Mouse (Mus musculus) MEL (cell line): ENCODE data around the gene Itgb6. TPM values are rescaled to one million over a fixed set of nuclear protein-coding genes. Genes with fewer than 3 reads are reported as not detected.

Source experiments
- DNase-seq: peaks from one replicate; pipeline ENCODE4 v3.0.0; 2011; ENCODE audit warnings: low read depth, low spot score
- H3K27ac ChIP-seq: 2 replicates; pipeline ENCODE4 v1.5.1; 2012; ENCODE audit warnings: low read depth, mild to moderate bottlenecking, control low read depth, low read length, moderate library complexity; ENCODE audit not compliant: control insufficient read depth
- H3K27me3 ChIP-seq, 2 experiments: fragments of 150-350 bp in 1 of 2; sonication (generic) in 1 of 2; 2 replicates each; pipeline ENCODE4 v1.6.1; 2012; ENCODE audit warnings: low read length in 2 of 2, mild to moderate bottlenecking in 2 of 2, improper control_type of control experiment in 1 of 2, moderate library complexity in 1 of 2; ENCODE audit not compliant: insufficient read depth in 2 of 2, control insufficient read depth in 1 of 2
- H3K36me3 ChIP-seq, 2 experiments: 2 replicates each; pipeline ENCODE4 v1.6.1; 2012 to 2014; ENCODE audit warnings: low read length in 2 of 2, improper control_type of control experiment in 1 of 2, inconsistent platforms in 1 of 2, mild to moderate bottlenecking in 1 of 2; ENCODE audit not compliant: insufficient read depth in 2 of 2, control insufficient read depth in 1 of 2
- H3K4me1 ChIP-seq, 2 experiments: fragments of 150-350 bp in 1 of 2; sonication (generic) in 1 of 2; 2 replicates each; pipeline ENCODE4 v1.6.1; 2012; ENCODE audit warnings: low read length in 2 of 2, improper control_type of control experiment in 1 of 2, mild to moderate bottlenecking in 1 of 2; ENCODE audit not compliant: insufficient read depth in 2 of 2, control insufficient read depth in 1 of 2
- H3K4me3 ChIP-seq, 2 experiments: fragments of 150-350 bp in 1 of 2; sonication (generic) in 1 of 2; 2 replicates each; pipeline ENCODE4 v1.5.1; 2012; ENCODE audit warnings: low read depth in 2 of 2, low read length in 2 of 2, mild to moderate bottlenecking in 2 of 2, moderate library complexity in 2 of 2, control low read depth in 1 of 2, improper control_type of control experiment in 1 of 2; ENCODE audit not compliant: control insufficient read depth in 1 of 2, insufficient read depth in 1 of 2
- H3K79me2 ChIP-seq: 2 replicates; pipeline ENCODE4 v1.6.1; 2012; ENCODE audit warnings: mild to moderate bottlenecking, low read length, moderate library complexity; ENCODE audit not compliant: control insufficient read depth, poor library complexity, insufficient read depth
- H3K9ac ChIP-seq: 2 replicates; pipeline ENCODE4 v1.6.1; 2012; ENCODE audit warnings: low read depth, mild to moderate bottlenecking, control low read depth, low read length, moderate library complexity; ENCODE audit not compliant: control insufficient read depth, poor library complexity, severe bottlenecking
- H3K9me3 ChIP-seq: fragments of 150-350 bp; sonication (generic); replicated peaks from 2 replicates; pipeline ENCODE4 v1.6.1; 2012; ENCODE audit warnings: mild to moderate bottlenecking, low read length, improper control_type of control experiment, moderate library complexity; ENCODE audit not compliant: insufficient read depth
- CHD1 ChIP-seq: IDR thresholded peaks from 2 replicates; pipeline ENCODE4 v1.6.1; 2012; ENCODE audit warnings: low read depth, mild to moderate bottlenecking, inconsistent platforms, low read length, improper control_type of control experiment
- CTCF ChIP-seq, 3 experiments: IDR thresholded peaks in 2 of 3; conservative IDR thresholded peaks in 1 of 3; 2 replicates each; pipeline ENCODE4 v1.5.1; 2011 to 2012; ENCODE audit warnings: low read length in 3 of 3, low read depth in 2 of 3, mild to moderate bottlenecking in 2 of 3, improper control_type of control experiment in 1 of 3, inconsistent platforms in 1 of 3, mixed read lengths in 1 of 3, moderate library complexity in 1 of 3; ENCODE audit not compliant: control insufficient read depth in 1 of 3, insufficient read depth in 1 of 3, poor library complexity in 1 of 3, severe bottlenecking in 1 of 3
- ELF1 ChIP-seq: IDR thresholded peaks from 2 replicates; pipeline ENCODE4 v1.6.1; 2014; ENCODE audit warnings: low read depth, mild to moderate bottlenecking, inconsistent platforms, low read length, improper control_type of control experiment, moderate library complexity
- JUND ChIP-seq: IDR thresholded peaks from 2 replicates; pipeline ENCODE4 v1.6.1; 2011; ENCODE audit warnings: low read depth, mild to moderate bottlenecking, improper control_type of control experiment, low read length
- KAT2A ChIP-seq: conservative IDR thresholded peaks from 2 replicates; pipeline ENCODE4 v1.6.1; 2012; ENCODE audit warnings: low read depth, low read length, improper control_type of control experiment, inconsistent platforms
- MAZ ChIP-seq: IDR thresholded peaks from 2 replicates; pipeline ENCODE4 v1.6.1; 2012; ENCODE audit warnings: low read depth, mild to moderate bottlenecking, inconsistent platforms, low read length, improper control_type of control experiment
- MEF2A ChIP-seq: IDR thresholded peaks from 2 replicates; pipeline ENCODE4 v1.6.1; 2014; ENCODE audit warnings: low read depth, mild to moderate bottlenecking, inconsistent platforms, low read length, improper control_type of control experiment; ENCODE audit not compliant: poor library complexity, insufficient replicate concordance, severe bottlenecking; ENCODE audit errors: extremely low read depth
- MYC ChIP-seq: IDR thresholded peaks from 2 replicates; pipeline ENCODE4 v1.6.1; 2011; ENCODE audit warnings: low read depth, mild to moderate bottlenecking, low read length, improper control_type of control experiment, moderate library complexity
- NELFE ChIP-seq: IDR thresholded peaks from 2 replicates; pipeline ENCODE4 v1.6.1; 2011; ENCODE audit warnings: low read depth, low read length, improper control_type of control experiment
- POLR2AphosphoS5 ChIP-seq: IDR thresholded peaks from 2 replicates; pipeline ENCODE4 v1.6.1; 2012; ENCODE audit warnings: low read depth, borderline replicate concordance, mild to moderate bottlenecking, inconsistent platforms, low read length, moderate library complexity, mixed read lengths
- RAD21 ChIP-seq: IDR thresholded peaks from 2 replicates; pipeline ENCODE4 v1.6.1; 2011; ENCODE audit warnings: mild to moderate bottlenecking, low read depth, low read length, improper control_type of control experiment
- SMC3 ChIP-seq: IDR thresholded peaks from 2 replicates; pipeline ENCODE4 v1.6.1; 2011; ENCODE audit warnings: low read depth, low read length, improper control_type of control experiment
- TCF12 ChIP-seq: IDR thresholded peaks from 2 replicates; pipeline ENCODE4 v1.6.1; 2014; ENCODE audit warnings: low read depth, mild to moderate bottlenecking, inconsistent platforms, low read length, improper control_type of control experiment, moderate library complexity
- USF1 ChIP-seq: IDR thresholded peaks from 2 replicates; pipeline ENCODE4 v1.6.1; 2014; ENCODE audit warnings: low read depth, mild to moderate bottlenecking, inconsistent platforms, low read length, improper control_type of control experiment, moderate library complexity
- USF2 ChIP-seq, 2 experiments: IDR thresholded peaks; 2 replicates each; pipeline ENCODE4 v1.6.1; 2011 to 2012; ENCODE audit warnings: improper control_type of control experiment in 2 of 2, low read length in 2 of 2, borderline replicate concordance in 1 of 2, inconsistent platforms in 1 of 2, low read depth in 1 of 2, mild to moderate bottlenecking in 1 of 2; ENCODE audit not compliant: insufficient read depth in 1 of 2
- ZKSCAN1 ChIP-seq: IDR thresholded peaks from 2 replicates; pipeline ENCODE4 v1.6.1; 2012; ENCODE audit warnings: low read depth, mild to moderate bottlenecking, inconsistent platforms, low read length, improper control_type of control experiment, moderate library complexity
- ZMIZ1 ChIP-seq: IDR thresholded peaks from 2 replicates; pipeline ENCODE4 v1.6.1; 2012; ENCODE audit warnings: low read depth, mild to moderate bottlenecking, inconsistent platforms, low read length, improper control_type of control experiment, moderate library complexity
- polyA plus RNA-seq, 2 experiments: library from polyadenylated mRNA; stranded (reverse) in 1 of 2; unstranded in 1 of 2; fragments of >175 nt in 1 of 2; fragments of >200 nt in 1 of 2; gene quantifications; 2 replicates each; pipeline versions ENCODE4 v1.2.1 to v1.2.4; 2012; ENCODE audit warnings: low replicate concordance in 2 of 2, low read depth in 1 of 2; ENCODE audit not compliant: insufficient read length in 2 of 2, insufficient read depth in 1 of 2, missing spikeins in 1 of 2
- total RNA-seq: library from RNA; depleted of rRNA; stranded (reverse); fragments of 300-350 nt; gene quantifications from 2 replicates; pipeline ENCODE4 v1.2.3, GENCODE M21; 2012

The Itgb6 gene
- total and polyA plus RNA-seq, 3 experiments: not detected

DNA sequence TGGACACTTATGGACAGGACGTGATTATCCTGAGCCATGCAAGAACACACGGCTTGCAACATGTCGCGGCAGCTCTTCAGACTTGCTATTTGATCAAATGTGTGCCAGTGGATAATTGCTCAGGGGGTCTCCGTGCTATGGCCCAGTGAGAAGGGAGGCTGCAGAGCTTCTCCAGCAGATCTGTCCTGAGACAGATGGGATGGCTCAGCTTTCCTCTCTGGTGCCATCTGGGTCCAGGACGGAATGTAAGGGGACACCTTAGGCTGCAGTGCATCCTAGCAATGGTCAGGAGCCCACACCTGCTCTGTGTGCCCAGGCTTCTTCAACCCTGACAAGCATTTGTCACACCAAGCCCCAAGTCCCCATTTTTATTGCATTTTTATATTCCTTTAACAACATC, 75.9 kb downstream of the Itgb6 start:
- Histone ChIP-seq H3K27me3 (no peaks in the 10 kb centered on the region), H3K4me1 (no peaks in the 10 kb centered on the region), H3K9ac (no peak overlapping the region), H3K36me3 (no peaks in the 10 kb centered on the region), H3K4me3 (no peak overlapping the region), H3K79me2 (no peaks in the 10 kb centered on the region), H3K9me3 (no peaks in the 10 kb centered on the region), H3K27ac (no peak overlapping the region)
- no peak for TF ChIP-seq USF1
- no peak for TF ChIP-seq ZKSCAN1
- no peak for TF ChIP-seq TCF12
- TF ChIP-seq CHD1: no peak
- no peak for TF ChIP-seq JUND
- no peak for TF ChIP-seq ELF1
- DNase-seq: no peak

DNA sequence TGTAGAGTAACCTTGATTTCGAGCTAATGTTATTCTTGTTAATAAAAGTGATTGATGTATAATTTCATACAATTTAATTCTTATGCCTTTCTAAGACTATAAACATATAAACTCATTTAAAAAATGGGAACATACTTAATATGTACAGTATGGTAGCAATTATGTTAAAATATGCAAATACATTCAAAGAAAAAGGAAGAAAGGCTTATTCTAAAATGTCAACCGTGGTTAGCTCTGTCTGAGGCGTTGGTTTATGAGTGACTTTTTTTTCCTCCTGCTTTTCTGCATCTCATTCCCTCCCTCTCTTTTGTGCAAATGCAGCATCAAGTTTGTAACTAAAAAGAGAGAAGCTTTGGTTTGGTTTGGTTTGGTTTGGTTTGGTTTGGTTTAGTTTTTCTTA, 79.0 kb downstream of the Itgb6 start:
- no peaks in the 10 kb centered on the region for H3K79me2 ChIP-seq
- H3K4me1 ChIP-seq: no peaks in the 10 kb centered on the region
- no peaks in the 10 kb centered on the region for H3K27me3 ChIP-seq
- DNase-seq: no peak
- no peak overlapping the region for H3K4me3 ChIP-seq
- TF ChIP-seq USF1 (no peak), POLR2AphosphoS5 (no peak), NELFE (no peak), ZKSCAN1 (no peak), MEF2A (no peak), RAD21 (no peak), SMC3 (no peak), MYC (no peak), KAT2A (no peak), JUND (no peak), USF2 (IDR thresholded peaks at IDR 0.05; ENCODE audit: borderline replicate concordance in 1 of 2, insufficient read depth in 1 of 2, low read depth in 1 of 2, low read length in 2 of 2) (no peak), MAZ (no peak), CTCF (IDR thresholded peaks at IDR 0.05 in 2 of 3, conservative IDR thresholded peaks at IDR 0.05 in 1 of 3; ENCODE audit: control insufficient read depth in 1 of 3, insufficient read depth in 1 of 3, low read depth in 2 of 3, low read length in 3 of 3, poor library complexity in 1 of 3, severe bottlenecking in 1 of 3) (no peak), ZMIZ1 (no peak)
- H3K9ac ChIP-seq: no peak overlapping the region
- H3K27ac ChIP-seq: no peak overlapping the region
- H3K9me3 ChIP-seq: no peaks in the 10 kb centered on the region
- no peaks in the 10 kb centered on the region for H3K36me3 ChIP-seq
